Mouse (Mus musculus) kidney, embryonic 16.5 days (tissue): ENCODE measurements at regions not wholly inside any gene's neighbourhood (a gene's known extent, or its start where the extent isn't known, plus 50 kb on each side); places are given as distances from the start of the nearest gene placed in this dataset.

ENCODE experiments used
- ATAC-seq: fragments of 200-750 bp; cut with Nextera tagmentation; 2 replicates; pipeline ENCODE4 v1.8.0; 2017; ENCODE audit warnings: moderate TSS enrichment; ENCODE audit not compliant: low FRiP score, low TSS enrichment
- H3K27ac ChIP-seq: fragments of 300-500 bp; sonication (generic); 2 replicates; pipeline ENCODE4 v1.5.1; 2014; ENCODE audit warnings: low read length
- H3K27me3 ChIP-seq: fragments of 300-500 bp; sonication (generic); 2 replicates; pipeline ENCODE4 v1.6.1; 2014; ENCODE audit warnings: low read length, control low read depth, mixed read lengths; ENCODE audit not compliant: insufficient read depth
- H3K36me3 ChIP-seq: fragments of 300-500 bp; sonication (generic); 2 replicates; pipeline ENCODE4 v1.6.1; 2014; ENCODE audit warnings: low read length, control low read depth, mixed read lengths; ENCODE audit not compliant: insufficient read depth
- H3K4me1 ChIP-seq: fragments of 300-500 bp; sonication (generic); 2 replicates; pipeline ENCODE4 v1.6.1; 2014; ENCODE audit warnings: low read length, control low read depth, mixed read lengths; ENCODE audit not compliant: insufficient read depth
- H3K4me2 ChIP-seq: fragments of 300-500 bp; sonication (generic); replicated peaks from 2 replicates; pipeline ENCODE4 v1.6.1; 2014; ENCODE audit warnings: low read depth, low read length
- H3K4me3 ChIP-seq: fragments of 300-500 bp; sonication (generic); 2 replicates; pipeline ENCODE4 v1.5.1; 2014; ENCODE audit warnings: mild to moderate bottlenecking, low read length
- H3K9ac ChIP-seq: fragments of 300-500 bp; sonication (generic); replicated peaks from 2 replicates; pipeline ENCODE4 v1.6.1; 2014; ENCODE audit warnings: low read length
- H3K9me3 ChIP-seq: fragments of 300-500 bp; sonication (generic); 2 replicates; pipeline ENCODE4 v1.6.1; 2016; ENCODE audit warnings: low read length, control low read depth
- WGBS: fragments of 180-500 bp; shearing (Covaris S2); extraction: QIAGEN DNeasy Blood & Tissue Kit; methylation state at CpG from one replicate; pipeline ENCODE4 v1.1.7; 2014; 5-methylcytosine and 5-hydroxymethylcytosine counted together

DNA sequence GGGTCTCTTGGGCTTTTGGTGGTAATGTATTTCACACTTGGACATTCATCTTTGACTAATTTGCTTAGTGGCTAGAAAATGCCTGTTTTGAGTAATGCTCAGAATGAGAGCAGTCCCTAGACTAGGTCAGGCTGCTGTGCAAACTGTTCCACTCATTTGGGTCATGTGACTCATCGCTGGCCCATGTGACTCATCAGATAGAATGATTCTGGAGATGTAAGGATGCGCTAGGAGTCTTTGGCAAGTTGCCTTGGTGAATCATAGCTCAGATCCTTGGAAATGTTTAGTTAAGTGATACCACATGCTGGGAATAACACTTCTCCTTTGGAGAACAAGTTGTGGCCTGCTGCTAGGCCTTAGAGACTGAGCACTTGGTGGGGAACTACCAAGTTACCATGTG is 130.2 kb upstream of the Fbxo11 start:
- Histone ChIP-seq H3K4me3 (no peak overlapping the region), H3K9me3 (no peaks in the 10 kb centered on the region), H3K4me2 (no peak overlapping the region), H3K36me3 (no peaks in the 10 kb centered on the region), H3K9ac (no peak overlapping the region), H3K27ac (no peak overlapping the region), H3K27me3 (no peaks in the 10 kb centered on the region), H3K4me1 (no peaks in the 10 kb centered on the region)
- no peak for ATAC-seq
- WGBS = 92% methylated on average over 2 of the region's 2 CpGs

GRCm38 (mm10) chr17:88195893-88196292 is 130.8 kb upstream of the Fbxo11 start:
- WGBS = 62% methylated on average over 6 of the region's 6 CpGs
- Histone ChIP-seq H3K36me3 (no peaks in the 10 kb centered on the region), H3K4me1 (no peaks in the 10 kb centered on the region), H3K4me3 (no peak overlapping the region), H3K4me2 (no peak overlapping the region), H3K9me3 (no peaks in the 10 kb centered on the region), H3K27ac (no peak overlapping the region), H3K27me3 (no peaks in the 10 kb centered on the region), H3K9ac (no peak overlapping the region)
- ATAC-seq = no peak

GRCm38 (mm10) chr17:88196322-88196721 is 131.2 kb upstream of the Fbxo11 start:
- ATAC-seq = no peak
- H3K27ac ChIP-seq = no peak overlapping the region
- no peak overlapping the region for H3K9ac ChIP-seq
- H3K4me2 ChIP-seq = no peak overlapping the region
- no peaks in the 10 kb centered on the region for H3K4me1 ChIP-seq
- no peaks in the 10 kb centered on the region for H3K9me3 ChIP-seq
- 78% methylated on average over 1 of the region's 1 CpGs for WGBS
- H3K27me3 ChIP-seq = no peaks in the 10 kb centered on the region
- H3K4me3 ChIP-seq = no peak overlapping the region
- no peaks in the 10 kb centered on the region for H3K36me3 ChIP-seq

DNA sequence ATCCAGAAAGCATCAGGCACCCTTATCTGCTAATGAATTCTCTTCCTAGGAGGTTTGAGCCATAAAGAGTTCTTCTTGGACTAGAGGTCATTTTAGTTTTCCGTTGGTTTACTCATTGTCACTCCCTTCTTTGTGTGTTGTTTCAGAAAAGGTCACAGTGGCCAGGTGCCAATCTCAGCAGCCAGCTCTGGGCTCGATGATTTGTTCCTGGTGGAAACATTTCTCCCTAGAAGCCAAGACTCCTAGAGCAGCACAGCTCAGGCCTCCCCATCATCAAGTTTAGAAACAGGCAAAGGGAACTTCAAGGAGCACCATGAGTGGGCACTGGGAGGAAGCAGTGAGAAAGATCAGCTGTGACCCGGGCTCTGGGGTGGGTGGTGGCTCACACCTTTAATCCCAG is 132.3 kb upstream of the Fbxo11 start:
- H3K36me3 ChIP-seq = no peaks in the 10 kb centered on the region
- no peak overlapping the region for H3K27ac ChIP-seq
- H3K27me3 ChIP-seq = no peaks in the 10 kb centered on the region
- no peaks in the 10 kb centered on the region for H3K4me1 ChIP-seq
- ATAC-seq = no peak
- H3K4me3 ChIP-seq = no peak overlapping the region
- no peak overlapping the region for H3K9ac ChIP-seq
- no peak overlapping the region for H3K4me2 ChIP-seq
- no peaks in the 10 kb centered on the region for H3K9me3 ChIP-seq
- 51% methylated on average over 3 of the region's 3 CpGs for WGBS

DNA sequence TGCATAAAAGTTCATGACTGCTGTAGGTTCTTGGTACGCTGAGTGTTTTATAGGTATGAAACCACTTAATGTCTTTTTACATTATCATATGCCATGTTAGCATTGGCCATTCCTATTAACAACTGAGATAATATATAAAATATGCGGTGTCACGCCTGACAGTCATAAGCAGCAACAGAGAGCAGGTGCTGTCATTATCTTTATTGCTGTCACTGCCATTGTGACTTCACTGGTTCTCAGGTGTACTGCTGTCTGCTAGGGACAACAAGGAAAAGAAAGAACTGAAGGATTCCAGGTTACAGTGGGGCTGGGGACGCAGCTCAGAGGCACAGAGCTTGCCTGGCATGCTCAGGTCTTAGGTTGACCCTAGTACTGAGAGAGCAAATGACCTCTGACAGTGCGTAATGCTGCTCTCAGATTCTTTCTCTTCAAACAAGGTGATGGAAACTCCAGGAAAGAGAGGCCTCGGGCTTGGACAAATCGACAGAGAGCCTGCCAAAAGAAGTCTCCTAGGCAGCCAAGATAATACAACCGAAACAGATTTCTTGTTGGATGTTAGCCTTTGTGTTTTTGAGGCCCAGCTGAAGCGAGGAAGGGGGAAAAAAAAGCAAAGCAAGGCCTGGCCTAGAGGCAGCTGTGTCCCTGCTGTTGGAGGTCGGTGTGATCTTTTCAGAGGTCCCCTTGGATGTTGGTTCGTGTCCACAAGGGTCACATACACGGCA is 136.3 kb upstream of the Fbxo11 start:
- no peaks in the 10 kb centered on the region for H3K27me3 ChIP-seq
- ATAC-seq = no peak
- H3K4me3 ChIP-seq = no peak overlapping the region
- WGBS = 82% methylated on average over 12 of the region's 12 CpGs
- no peak overlapping the region for H3K9ac ChIP-seq
- no peaks in the 10 kb centered on the region for H3K36me3 ChIP-seq
- no peaks in the 10 kb centered on the region for H3K9me3 ChIP-seq
- H3K4me1 ChIP-seq = no peaks in the 10 kb centered on the region
- no peak overlapping the region for H3K4me2 ChIP-seq
- H3K27ac ChIP-seq = no peak overlapping the region

DNA sequence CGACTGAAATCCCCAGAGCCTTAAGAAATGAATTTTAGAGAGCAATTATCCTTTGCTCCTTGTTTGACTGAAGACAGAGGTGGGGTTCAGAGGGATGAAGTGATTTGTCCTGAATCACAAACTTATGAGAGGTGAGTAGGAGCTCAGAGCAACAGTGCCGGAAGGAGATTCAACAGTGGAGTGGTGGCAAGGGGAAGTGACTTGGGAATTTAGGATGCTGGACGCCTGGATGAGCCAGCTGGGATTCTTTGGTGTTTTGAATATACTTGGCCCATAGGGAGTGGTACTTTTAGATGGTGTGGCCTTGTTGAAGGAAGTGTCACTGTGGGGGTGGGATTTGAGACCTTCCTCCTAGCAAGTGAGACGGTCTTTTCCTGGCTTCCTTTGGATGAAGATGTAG is 137.1 kb upstream of the Fbxo11 start:
- no peaks in the 10 kb centered on the region for H3K36me3 ChIP-seq
- H3K9me3 ChIP-seq = no peaks in the 10 kb centered on the region
- no peak overlapping the region for H3K9ac ChIP-seq
- no peaks in the 10 kb centered on the region for H3K27me3 ChIP-seq
- no peak overlapping the region for H3K4me2 ChIP-seq
- 88% methylated on average over 4 of the region's 4 CpGs for WGBS
- H3K4me3 ChIP-seq = no peak overlapping the region
- H3K4me1 ChIP-seq = no peaks in the 10 kb centered on the region
- H3K27ac ChIP-seq = no peak overlapping the region
- ATAC-seq = no peak

GRCm38 (mm10) chr17:88209565-88209964 is 144.5 kb upstream of the Fbxo11 start:
- no peak overlapping the region for H3K27ac ChIP-seq
- no peaks in the 10 kb centered on the region for H3K9me3 ChIP-seq
- H3K4me2 ChIP-seq = no peak overlapping the region
- H3K27me3 ChIP-seq = no peaks in the 10 kb centered on the region
- H3K36me3 ChIP-seq = no peaks in the 10 kb centered on the region
- no peak overlapping the region for H3K4me3 ChIP-seq
- no peak for ATAC-seq
- no peaks in the 10 kb centered on the region for H3K4me1 ChIP-seq
- H3K9ac ChIP-seq = no peak overlapping the region
- WGBS = 48% methylated on average over 1 of the region's 1 CpGs

DNA sequence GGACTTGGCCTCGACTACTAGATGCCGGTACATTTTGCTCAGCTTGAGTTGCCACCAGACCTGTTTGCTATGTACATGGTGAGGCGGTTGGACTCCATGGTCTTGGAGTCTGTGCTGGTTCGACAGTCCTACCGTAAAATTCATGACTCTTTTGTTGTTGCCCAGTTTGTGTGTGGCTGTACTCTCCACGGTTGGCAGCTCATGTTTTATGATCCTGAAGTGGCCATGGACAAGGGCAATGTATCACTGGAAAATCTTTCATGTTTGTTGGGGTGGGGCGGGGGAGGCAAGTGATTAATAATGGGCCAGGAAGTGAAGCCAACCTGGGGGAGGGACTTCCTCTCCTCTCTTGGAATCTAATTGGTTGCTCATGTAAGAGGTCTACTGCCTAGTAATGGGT is 147.0 kb upstream of the Fbxo11 start:
- Histone ChIP-seq H3K9ac (no peak overlapping the region), H3K36me3 (no peaks in the 10 kb centered on the region), H3K27ac (no peak overlapping the region), H3K4me3 (no peak overlapping the region), H3K9me3 (no peaks in the 10 kb centered on the region), H3K4me1 (no peaks in the 10 kb centered on the region), H3K4me2 (no peak overlapping the region), H3K27me3 (no peaks in the 10 kb centered on the region)
- WGBS = 51% methylated on average over 7 of the region's 7 CpGs
- ATAC-seq = 0 out of 2 replicates have a peak, but pooled peaks have one; percentile 51

DNA sequence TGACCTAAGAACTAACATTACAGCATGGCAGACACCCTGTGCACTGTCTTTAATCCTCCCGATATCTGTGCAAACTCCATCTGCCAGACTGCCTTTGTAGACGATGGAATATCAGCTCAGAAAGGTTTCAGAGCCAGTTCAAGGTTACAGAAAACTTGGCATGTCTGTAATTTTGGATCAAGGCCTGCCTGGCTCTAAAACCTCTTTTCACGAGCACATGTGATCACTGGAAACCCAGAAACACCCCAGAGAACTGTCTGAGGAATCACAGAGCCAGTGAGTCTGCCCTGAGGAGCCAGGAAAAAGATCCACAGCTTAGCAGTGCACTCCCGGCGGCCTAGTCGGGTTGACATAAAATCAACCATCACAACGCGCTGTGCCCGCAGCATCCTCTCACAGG is 149.7 kb upstream of the Fbxo11 start:
- H3K4me3 ChIP-seq = no peak overlapping the region
- H3K9me3 ChIP-seq = no peaks in the 10 kb centered on the region
- no peaks in the 10 kb centered on the region for H3K36me3 ChIP-seq
- H3K4me1 ChIP-seq = no peaks in the 10 kb centered on the region
- no peak overlapping the region for H3K9ac ChIP-seq
- ATAC-seq = no peak
- H3K27ac ChIP-seq = no peak overlapping the region
- no peak overlapping the region for H3K4me2 ChIP-seq
- no peaks in the 10 kb centered on the region for H3K27me3 ChIP-seq
- WGBS = 82% methylated on average over 9 of the region's 9 CpGs

DNA sequence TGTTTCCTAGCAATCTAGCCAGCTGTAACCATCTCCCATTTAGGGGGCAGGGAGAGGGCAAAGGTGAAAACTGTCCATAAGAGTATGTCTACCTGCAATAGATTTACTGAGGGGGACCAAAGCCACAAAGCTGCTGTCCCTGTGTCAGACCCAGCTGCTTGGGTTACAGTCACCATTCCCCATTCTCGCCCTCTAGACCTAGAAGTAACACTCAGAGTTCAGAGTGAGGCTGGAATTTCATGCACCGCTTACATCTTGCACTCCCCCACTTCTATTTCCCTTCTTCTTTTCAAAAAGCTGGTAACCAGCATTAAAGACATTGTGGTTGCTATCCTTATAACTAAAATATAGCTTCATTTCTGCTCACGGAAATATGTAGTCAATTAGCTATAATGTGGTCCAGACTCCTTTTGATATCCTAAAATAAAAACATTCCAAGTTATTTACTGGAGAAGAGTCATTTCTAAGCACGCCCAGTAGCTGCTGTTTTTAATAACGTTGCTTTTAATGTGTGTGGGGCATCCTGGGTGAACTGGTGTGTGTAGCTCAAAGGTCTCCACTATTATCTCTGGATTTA is 157.4 kb upstream of the Fbxo11 start:
- Histone ChIP-seq H3K4me3 (no peak overlapping the region), H3K36me3 (no peaks in the 10 kb centered on the region), H3K4me2 (no peak overlapping the region), H3K4me1 (peaks cover 15% of the 10 kb centered on the region; the same call in 1 of the 2 replicates), H3K9me3 (no peaks in the 10 kb centered on the region), H3K27me3 (no peaks in the 10 kb centered on the region), H3K27ac (no peak overlapping the region), H3K9ac (no peak overlapping the region)
- 0 out of 2 replicates have a peak, but pooled peaks have one; percentile 54 for ATAC-seq
- WGBS = 49% methylated on average over 5 of the region's 5 CpGs
